Mouse (Mus musculus): ENCODE measurements at regions not wholly inside any gene's neighbourhood (a gene's known extent, or its start where the extent isn't known, plus 50 kb on each side); places are given as distances from the start of the nearest gene placed in this dataset.

DNA sequence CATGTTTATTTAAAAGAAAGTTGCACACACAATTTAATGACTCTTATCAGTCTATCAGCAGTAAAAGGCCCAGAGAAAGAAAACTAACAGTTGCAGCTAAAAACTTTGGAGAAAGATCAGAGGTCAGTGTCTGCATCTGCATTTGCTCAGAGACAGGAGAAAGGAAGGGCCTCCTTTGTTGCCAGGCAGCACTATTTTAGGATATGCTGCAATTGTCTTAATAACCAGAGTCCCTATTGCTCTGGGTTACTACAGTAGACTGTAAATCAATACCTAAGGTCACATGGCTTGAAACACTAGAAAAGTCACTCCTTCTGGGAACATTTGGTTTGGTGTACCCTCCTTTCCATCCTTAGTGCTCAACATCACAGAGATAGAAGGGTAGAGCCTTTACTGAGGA is 175.7 kb downstream of the Hdgfl1 start:
- no peak for TF ChIP-seq CTCF (IDR thresholded peaks at IDR 0.05)
- no peak for TF ChIP-seq POLR2A (IDR thresholded peaks at IDR 0.05; ENCODE audit: insufficient read depth, low read depth, low read length)
- TF ChIP-seq EP300 (IDR thresholded peaks at IDR 0.05; ENCODE audit: insufficient read depth, low read depth, low read length), result no peak
